Mouse (Mus musculus) left cerebral cortex, postnatal 4 days (tissue): ENCODE data around the gene Med12l. TPM values are rescaled to one million over a fixed set of nuclear protein-coding genes. Genes with fewer than 3 reads are reported as not detected.

Experiments used
- DNase-seq: peaks from one replicate; pipeline ENCODE4 v3.0.0-alpha.2; 2022
- intact Hi-C: fragments of 180-260 bp; cut with DNase I; formaldehyde crosslinking; loops from one replicate; pipeline ENCODE4 v1.15.1; 2025
- total RNA-seq, 2 experiments: library from RNA; stranded (reverse); gene quantifications; 2 replicates each; pipeline ENCODE4 v1.2.3; 2021

Gene Med12l
- total RNA-seq, 2 experiments from 2014 or later, result 23.0 to 25.4 TPM

- intact Hi-C loops, result no loop called here
- DNase-seq, result no peak
Observed at GRCm38 (mm10) chr3:59217211-59217610, 211.6 kb downstream of the Med12l start.

DNA sequence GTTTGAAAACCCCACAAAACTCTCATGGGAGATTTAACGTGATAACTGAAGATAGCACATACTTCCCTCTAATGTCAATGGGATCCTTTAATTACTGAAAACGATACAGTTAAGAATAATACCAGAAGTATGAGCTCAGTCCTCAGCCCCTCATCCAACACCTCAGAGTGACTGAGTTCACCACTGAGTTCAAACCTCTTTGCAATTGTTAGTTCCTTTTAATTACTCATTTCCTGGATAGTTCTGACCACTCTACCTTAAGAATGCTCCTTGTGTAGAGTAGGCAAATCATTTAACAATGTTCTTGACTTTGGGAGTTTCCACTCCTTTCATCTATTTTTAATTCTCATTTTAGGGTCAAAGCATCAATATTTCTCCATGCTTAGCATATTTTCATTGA, 213.7 kb downstream of the Med12l start:
- DNase-seq, result no peak

GRCm38 (mm10) chr3:59222303-59222702, 216.7 kb downstream of the Med12l start:
- intact Hi-C loops, result no loop called here
- DNase-seq, result no peak

More for the DNA sequence above, 213.7 kb downstream of the Med12l start:
- intact Hi-C loops, result no loop called here

DNA sequence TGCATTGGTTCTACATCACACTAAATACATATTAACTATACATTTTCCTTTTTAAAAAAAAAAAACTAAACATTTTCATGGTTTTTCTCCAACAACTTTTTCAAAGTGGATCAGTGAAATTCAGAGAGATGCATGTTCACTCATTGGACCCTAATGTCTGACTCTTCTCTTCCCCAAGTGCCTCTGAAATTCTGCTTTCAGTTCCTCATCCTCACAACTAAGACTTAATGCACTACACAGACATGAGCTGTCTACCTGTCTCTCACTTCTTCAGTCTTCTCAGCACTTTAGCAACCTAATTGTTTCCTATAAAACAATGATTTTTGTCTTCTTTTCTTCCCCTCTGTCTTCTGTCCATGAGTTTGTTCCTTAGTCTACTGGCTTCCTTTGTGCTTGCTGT, 219.8 kb downstream of the Med12l start:
- no peak for DNase-seq
- intact Hi-C loops, result no loop called here

- DNase-seq, result no peak
- intact Hi-C loops, result no loop called here
Observed at GRCm38 (mm10) chr3:59227696-59228095, 222.1 kb downstream of the Med12l start.

- intact Hi-C loops, result no loop called here
- DNase-seq, result no peak
Observed at GRCm38 (mm10) chr3:59228730-59229551, 223.3 kb downstream of the Med12l start.

- intact Hi-C loops, result no loop called here
- DNase-seq, result no peak
Observed at GRCm38 (mm10) chr3:59230912-59231311, 225.3 kb downstream of the Med12l start.

- intact Hi-C loops, result no loop called here
- DNase-seq, result no peak
Observed at GRCm38 (mm10) chr3:59234878-59235277, 229.3 kb downstream of the Med12l start.

DNA sequence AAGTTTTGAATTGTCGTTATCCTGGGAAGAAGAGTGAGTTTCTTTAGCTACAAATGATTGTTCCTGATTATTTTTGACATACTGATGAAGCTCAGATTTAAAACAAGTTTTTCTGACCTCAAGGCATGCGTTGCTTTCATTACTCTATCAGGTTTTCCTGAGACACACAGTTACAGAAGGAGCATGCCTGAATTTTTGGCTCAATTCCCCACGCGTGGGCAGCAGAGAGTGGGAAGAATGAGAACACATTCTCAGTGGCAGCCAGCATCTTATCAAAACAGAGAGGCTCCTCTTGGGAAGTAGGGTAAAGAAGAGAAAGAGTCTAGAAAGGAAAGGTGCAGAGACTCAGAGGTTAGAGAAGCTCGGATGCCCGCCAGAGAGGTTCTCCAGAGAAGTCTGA, 237.8 kb downstream of the Med12l start:
- peak; percentile 7 for DNase-seq
- intact Hi-C loops, result no loop called here

DNA sequence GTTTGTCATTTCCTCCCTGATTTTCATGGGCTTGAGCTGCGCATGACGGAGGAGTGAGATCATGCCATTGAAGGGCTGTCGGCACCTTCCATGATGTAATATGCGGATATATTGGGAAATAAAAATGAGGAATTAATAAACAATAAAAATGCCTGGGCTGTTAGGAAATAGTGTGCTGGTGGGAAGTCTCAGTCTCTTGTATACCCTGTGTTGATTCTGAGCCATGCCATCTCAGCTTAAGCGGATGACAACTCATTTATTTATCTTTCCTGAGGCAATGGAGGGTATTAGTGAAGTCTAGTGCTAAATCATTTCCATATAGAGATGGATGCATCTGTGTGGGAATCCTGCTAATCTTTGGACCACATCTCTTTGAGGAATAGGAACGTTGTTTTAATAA, 242.4 kb downstream of the Med12l start:
- DNase-seq, result no peak
- intact Hi-C loops, result no loop called here

- no peak for DNase-seq
- intact Hi-C loops, result no loop called here
Observed at GRCm38 (mm10) chr3:59250454-59250853, 244.8 kb downstream of the Med12l start.

GRCm38 (mm10) chr3:59257740-59258664, 252.4 kb downstream of the Med12l start:
- no peak for DNase-seq
- intact Hi-C loops, result no loop called here

DNA sequence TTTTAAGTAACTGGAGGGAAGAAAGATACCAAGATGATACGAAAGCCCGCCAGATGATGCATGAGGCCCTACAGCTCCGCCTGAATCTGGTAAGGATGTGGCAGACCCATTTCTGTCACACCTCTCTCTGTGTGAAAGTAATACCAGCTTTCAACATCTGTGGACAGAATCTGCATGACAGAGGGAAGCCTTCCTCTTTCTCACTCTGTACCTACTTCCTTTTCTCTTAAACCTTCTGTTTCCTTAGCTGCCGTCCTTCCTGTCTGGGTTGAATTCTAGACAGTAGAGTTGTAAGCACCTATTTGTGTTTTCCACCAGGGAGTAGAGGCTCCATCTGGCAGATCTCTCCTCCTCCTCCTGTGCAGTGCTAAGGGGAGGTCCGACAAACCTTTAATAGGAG, 255.1 kb downstream of the Med12l start:
- no peak for DNase-seq
- intact Hi-C loops, result no loop called here

- no peak for DNase-seq
- intact Hi-C loops, result no loop called here
Observed at GRCm38 (mm10) chr3:59261709-59262472, 256.3 kb downstream of the Med12l start.

GRCm38 (mm10) chr3:59262704-59263103, 257.1 kb downstream of the Med12l start, which contains the start of gene P2ry12:
TSS of gene P2ry12 (minus strand) at chr3:59262871.
- intact Hi-C loops, result no loop called here
- no peak for DNase-seq

GRCm38 (mm10) chr3:59263417-59263816, 257.8 kb downstream of the Med12l start:
- intact Hi-C loops, result no loop called here
- no peak for DNase-seq

DNA sequence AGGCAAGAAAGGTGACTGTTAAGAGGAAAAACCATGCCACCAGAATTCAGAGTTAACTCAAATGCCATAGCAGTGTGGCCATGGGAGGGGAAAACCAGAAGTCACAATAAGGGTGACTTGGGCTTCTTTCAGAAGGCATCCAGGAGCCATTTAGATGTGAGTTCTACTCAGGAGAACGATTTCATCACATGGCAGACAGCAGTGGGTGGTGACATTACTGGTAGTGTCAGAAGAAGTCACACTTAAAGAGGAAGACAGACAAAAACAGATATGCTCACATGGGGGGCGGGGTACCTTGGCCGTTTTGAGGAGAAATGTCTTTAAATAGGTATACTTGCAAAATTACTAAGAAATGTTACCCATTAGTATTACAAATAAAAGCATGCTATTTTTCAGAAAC, 258.4 kb downstream of the Med12l start:
- no peak for DNase-seq
- intact Hi-C loops, result no loop called here

DNA sequence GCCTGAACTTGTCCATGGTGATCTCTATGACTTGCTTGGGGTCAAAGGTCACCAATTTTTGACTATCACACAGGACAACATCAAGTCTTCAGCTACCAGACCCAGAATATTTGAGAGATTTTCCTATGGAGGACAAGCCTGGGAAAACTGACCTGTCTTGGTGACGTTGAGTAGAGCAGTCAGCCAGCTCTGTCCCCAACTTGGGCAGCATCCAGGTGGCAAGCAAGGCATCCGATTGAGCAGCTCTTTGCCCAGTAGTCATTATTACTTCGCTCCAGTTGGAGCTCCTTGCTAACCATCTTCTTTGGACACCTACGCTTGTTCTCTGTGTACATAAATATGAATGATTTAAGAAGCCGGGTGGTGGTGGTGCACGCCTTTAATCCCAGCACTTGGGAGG, 265.2 kb downstream of the Med12l start:
- DNase-seq, result no peak
- intact Hi-C loops, result no loop called here

DNA sequence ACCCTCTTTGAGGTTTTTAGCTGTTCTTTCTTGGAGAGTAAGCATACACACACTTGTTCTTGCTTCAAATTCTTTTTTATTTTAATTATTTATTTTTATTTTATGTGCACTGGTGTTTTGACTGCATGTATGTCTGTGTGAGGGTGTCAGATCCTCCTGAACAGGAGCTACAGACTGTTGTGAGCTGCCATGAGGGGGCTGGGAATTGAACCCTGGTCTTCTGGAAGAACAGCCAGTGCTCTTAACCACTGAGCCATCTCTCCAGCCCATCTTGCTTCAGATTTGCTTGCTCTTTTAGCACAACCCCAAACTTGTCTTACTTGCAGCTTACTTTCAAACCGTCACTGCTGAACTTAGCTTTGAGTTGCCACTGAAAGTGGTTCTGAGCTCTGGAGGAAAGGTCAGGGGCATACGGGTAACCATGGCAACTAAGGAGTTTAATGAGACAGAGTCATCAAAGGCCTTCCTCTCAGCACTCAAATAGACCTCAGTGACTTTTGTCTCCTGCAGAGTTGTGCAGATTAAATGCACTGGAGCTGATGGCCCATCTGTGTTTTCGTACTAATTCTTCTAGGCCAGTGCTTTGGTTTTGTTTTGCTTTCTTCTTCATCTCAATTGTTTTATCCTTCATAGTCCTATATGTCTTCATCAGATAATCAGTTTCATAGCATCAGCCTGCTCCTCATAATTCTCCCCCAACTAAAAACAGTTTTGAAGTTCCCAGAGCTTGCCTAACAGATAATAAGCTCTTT, 272.1 kb downstream of the Med12l start:
- DNase-seq, result no peak
- intact Hi-C loops, result no loop called here

- intact Hi-C loops, result no loop called here
- no peak for DNase-seq
Observed at GRCm38 (mm10) chr3:59278254-59278533, 272.6 kb downstream of the Med12l start.
